Mouse (Mus musculus) bone marrow macrophage, adult 2 months (primary cell): ENCODE results near the gene Commd1. TPM values are rescaled to one million over a fixed set of nuclear protein-coding genes. Genes with fewer than 3 reads are reported as not detected.

Experiments used
- H3K27ac ChIP-seq: 2 replicates; pipeline ENCODE4 v1.5.1; 2012; ENCODE audit warnings: low read depth, low read length; ENCODE audit not compliant: insufficient read depth
- H3K4me1 ChIP-seq: 2 replicates; pipeline ENCODE4 v1.6.1; 2012; ENCODE audit warnings: low read length; ENCODE audit not compliant: control insufficient read depth, insufficient read depth
- H3K4me3 ChIP-seq: 2 replicates; pipeline ENCODE4 v1.5.1; 2012; ENCODE audit warnings: mild to moderate bottlenecking, low read length, moderate library complexity; ENCODE audit not compliant: insufficient read depth
- CTCF ChIP-seq: IDR thresholded peaks from 2 replicates; pipeline ENCODE4 v1.5.1; 2012; ENCODE audit warnings: low read depth, mild to moderate bottlenecking, low read length, moderate library complexity
- POLR2A ChIP-seq: IDR thresholded peaks from 2 replicates; pipeline ENCODE4 v1.6.1; 2012; ENCODE audit warnings: mild to moderate bottlenecking, low read depth, low read length, borderline replicate concordance
- polyA plus RNA-seq: library from polyadenylated mRNA; stranded (reverse); fragments of >200 nt; gene quantifications from 2 replicates; pipeline ENCODE4 v1.2.4, GENCODE M21; 2012; ENCODE audit not compliant: missing spikeins, insufficient read depth, insufficient read length

Commd1 gene
- polyA plus RNA-seq, 1 experiment: 72.7 TPM

DNA sequence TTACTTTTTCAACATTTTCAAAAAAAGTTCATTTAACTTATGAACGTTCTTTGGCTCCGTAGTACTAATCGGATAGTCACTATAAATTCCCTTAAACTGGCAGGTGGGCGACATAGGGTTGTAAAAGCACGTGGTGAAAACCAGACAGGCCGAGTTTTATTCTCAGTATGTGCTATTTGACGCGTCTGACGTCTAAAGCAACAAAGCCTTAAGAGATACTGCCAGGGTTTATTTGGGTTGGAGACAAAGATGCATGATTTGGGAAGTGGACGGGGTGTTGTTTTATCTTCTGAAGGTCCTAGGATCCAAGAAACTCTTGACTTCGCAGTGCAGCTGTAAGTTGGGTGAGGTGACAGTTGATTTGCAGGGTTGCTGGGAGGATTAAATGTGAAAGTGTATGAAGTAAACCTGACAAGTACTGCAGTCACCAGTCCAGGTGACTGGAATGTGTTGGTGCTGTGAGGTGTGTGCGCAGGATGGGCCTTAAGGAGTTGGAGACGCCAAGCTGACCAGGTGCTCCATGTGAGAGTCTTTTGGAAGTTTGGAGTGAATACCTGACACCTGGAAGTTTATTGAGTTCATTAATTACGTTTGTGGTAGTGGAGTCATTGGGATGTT is 9.1 kb upstream of the Commd1 start:
- TF ChIP-seq POLR2A (no peak), CTCF (no peak)
- peaks cover 4% of the 10 kb centered on the region for H3K4me1 ChIP-seq
- H3K27ac ChIP-seq: no peak overlapping the region; the same call in 1 of the 2 replicates
- peak overlapping the region; percentile 73 for H3K4me3 ChIP-seq

DNA sequence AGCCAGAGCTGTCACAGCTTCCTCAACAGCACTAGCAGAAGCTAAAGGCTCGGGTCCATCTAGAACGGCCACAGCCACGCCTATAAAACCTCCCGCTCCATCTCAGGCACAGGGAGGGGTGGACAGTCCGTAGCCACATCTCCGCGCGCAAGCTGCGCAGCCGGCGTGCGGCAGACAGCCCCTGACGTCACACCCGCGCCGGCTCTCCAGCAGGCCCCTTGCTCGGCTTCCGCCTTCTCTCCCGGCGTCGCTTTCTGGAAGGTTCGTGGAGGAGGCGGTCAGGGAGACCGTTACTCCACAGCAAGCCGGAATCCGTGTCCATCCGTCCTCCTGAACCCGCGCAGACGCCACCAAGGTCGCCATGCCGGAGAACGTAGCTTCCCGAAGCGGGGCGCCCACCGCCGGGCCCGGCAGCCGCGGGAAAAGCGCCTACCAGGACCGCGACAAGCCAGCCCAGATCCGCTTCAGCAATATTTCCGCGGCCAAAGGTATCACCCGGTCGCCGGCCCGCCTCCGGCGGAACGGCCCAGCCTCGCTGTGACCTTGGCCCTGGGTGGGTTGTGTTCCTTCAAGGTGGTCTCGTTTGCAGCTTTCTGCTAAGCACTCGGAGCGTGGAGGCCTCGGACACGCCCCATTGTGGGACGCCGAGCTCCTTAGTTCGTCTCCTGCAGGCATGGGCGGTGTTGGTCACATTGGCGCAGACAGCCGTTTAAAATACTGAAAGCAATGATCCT is 8.4 kb upstream of the Commd1 start, which contains the start of gene Cct4:
Gene Cct4 (plus strand): TSS at position 127 of the 734 bp plus-strand sequence.
- peaks cover 4% of the 10 kb centered on the region for H3K4me1 ChIP-seq
- peak within 1 kb of the TSS; percentile 69 for H3K27ac ChIP-seq
- H3K4me3 ChIP-seq: peak within 1 kb of the TSS; percentile 73
- TF ChIP-seq CTCF: no peak
- 0 out of 2 replicates have a peak, but pooled peaks have one; percentile 45 for TF ChIP-seq POLR2A

DNA sequence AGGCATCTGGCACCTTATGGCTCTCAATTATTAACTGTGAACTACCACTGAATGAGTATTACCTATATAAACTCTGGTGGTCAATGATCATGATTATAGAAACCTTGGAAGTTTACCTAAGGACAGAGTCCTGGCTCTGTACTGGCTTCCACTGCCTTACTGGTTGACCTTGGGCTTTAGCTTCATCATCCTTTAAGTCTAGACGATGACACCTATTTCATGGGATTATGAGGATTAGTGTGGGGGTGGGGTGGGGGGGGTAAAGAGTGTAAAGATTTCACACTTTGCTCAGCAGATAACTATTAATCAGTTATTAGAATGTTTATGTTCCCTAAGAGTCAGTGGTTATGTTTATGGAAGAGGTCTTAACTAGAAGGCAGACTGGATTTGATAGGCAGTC is 7.6 kb upstream of the Commd1 start:
- H3K4me1 ChIP-seq: peaks cover 4% of the 10 kb centered on the region
- no peak for TF ChIP-seq CTCF
- TF ChIP-seq POLR2A: no peak
- peak overlapping the region; percentile 73 for H3K4me3 ChIP-seq
- peak overlapping the region; percentile 45; the same call in 1 of the 2 replicates for H3K27ac ChIP-seq

DNA sequence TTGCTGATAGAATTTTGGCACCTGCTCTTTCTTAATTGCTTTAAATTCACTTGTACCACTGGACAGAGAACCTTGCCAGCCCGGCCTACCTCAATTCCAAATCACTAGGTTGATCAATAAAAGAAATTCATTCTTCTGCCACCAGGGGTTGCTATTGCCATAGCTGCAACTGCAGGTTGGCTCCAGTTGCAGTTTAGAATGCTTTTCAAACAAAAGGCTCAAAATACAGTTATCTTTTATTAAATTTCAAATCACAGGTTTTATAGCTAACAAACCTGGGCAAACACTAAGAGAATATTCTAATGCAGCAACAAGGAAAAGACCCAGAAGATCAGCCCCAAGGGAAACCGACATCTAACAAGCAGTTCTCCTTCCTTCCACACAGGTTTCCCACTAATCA is 5.2 kb upstream of the Commd1 start:
- TF ChIP-seq POLR2A: no peak
- Histone ChIP-seq H3K4me1 (peaks cover 4% of the 10 kb centered on the region), H3K27ac (no peak overlapping the region), H3K4me3 (no peak overlapping the region)

DNA sequence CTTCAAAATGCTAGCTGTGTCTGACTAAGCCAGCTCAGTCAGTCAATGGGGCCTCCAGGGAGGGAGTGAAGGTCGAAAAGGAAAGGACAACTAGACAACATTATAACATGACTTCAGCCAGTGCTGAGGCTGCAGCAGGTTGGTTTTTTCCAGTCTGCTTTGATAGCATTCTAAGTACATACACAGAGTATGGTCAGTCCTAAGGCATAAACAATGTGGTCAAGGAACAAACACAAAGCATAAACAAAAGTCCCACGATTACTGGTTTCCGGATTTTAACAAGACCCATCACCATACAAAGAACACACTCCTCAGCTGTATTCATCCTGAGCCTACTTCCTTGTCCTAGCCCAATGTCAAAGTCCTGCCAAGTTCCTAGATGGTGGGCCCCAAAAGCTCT is 3.3 kb upstream of the Commd1 start:
- 0 out of 2 replicates have a peak, but pooled peaks cover 3% of the 10 kb centered on the region for H3K4me1 ChIP-seq
- H3K4me3 ChIP-seq: no peak overlapping the region
- TF ChIP-seq POLR2A (no peak), CTCF (no peak)
- H3K27ac ChIP-seq: no peak overlapping the region

DNA sequence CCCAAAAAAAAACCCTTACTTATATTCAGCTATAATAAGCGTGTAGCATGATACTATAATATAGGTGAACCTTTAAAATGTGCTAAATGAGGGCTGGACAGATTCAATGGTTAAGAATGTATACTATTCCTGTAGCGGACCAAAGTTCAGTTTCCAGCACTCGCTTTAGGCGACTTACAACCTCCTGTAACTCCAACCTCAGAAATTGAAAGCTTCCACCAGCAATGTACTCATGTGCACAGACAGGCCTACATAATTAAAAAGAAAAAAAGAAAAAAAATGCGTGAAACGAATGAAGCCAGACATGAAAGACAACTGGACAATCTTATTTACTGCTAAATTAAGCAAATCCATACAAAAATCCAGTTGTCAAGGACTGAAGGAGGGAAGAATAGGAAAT is 664 bp upstream of the Commd1 start:
- TF ChIP-seq POLR2A: no peak
- no peak for TF ChIP-seq CTCF
- Histone ChIP-seq H3K4me1 (peaks cover 18% of the 10 kb centered on the region), H3K4me3 (no peak overlapping the region), H3K27ac (no peak overlapping the region)

DNA sequence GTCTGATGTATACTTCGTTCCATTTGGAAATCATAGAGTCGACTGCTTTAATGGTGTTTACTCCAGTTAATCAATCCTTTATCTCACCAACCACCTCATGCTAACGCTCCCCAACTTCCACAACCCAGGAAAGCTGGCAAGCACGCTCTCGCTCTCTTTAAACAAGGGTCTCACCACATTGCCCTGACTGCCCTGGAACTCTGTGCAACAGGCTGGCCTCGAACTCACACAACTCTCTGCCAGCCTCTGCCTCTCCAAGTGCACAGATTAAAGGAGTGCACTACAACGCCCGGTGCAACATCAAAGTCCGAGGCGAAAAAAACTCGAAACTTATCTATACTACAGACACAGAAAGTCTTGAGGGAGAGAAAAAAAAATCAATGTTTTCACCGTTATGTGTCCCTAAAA is 635 bp downstream of the Commd1 start:
- peak overlapping the region; percentile 86 for H3K27ac ChIP-seq
- no peak for TF ChIP-seq POLR2A
- no peak for TF ChIP-seq CTCF
- H3K4me1 ChIP-seq: peaks cover 20% of the 10 kb centered on the region
- H3K4me3 ChIP-seq: peak overlapping the region; percentile 69

DNA sequence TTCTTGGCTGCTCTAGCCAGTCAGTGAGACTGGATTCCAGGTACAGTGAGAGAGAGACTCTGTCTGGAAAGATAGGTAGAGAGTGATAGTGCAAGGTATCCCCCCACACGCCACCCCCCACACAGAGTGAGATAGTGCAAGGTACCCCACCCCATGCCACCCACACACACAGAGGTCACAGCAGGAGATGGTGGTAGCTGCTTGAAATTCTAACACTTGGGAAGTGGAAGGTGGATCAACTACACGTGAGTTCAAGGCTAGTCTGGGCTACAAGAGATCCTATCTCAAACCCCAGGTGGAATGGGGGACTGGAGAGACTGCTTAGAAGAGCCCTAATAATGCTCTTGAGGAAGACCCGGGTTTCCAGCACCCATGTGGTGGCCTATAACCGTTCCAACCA is 1.1 kb downstream of the Commd1 start:
- Histone ChIP-seq H3K4me3 (peak overlapping the region; percentile 69), H3K4me1 (peaks cover 21% of the 10 kb centered on the region), H3K27ac (peak overlapping the region; percentile 86; the same call in 1 of the 2 replicates)
- TF ChIP-seq CTCF (no peak), POLR2A (no peak)

DNA sequence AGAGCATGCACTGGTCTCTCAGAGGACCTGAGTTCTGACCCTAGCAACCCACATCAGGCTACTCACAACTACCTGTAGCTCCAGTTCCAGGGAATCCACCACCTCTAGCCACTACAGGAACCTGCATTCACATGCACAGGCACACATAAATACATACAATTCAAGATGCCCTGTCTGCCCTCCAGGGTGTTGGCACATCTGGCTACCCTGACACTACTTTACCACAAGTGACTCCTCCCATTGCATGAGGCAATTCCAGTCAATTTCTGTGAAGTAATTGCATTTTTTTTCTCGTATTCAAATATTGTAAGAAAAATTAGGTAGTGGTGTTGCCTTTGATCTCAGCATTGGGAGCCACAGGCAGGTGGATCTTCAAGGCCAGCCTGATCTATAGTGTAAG is 3.0 kb downstream of the Commd1 start:
- H3K4me3 ChIP-seq: no peak overlapping the region
- peaks cover 21% of the 10 kb centered on the region for H3K4me1 ChIP-seq
- TF ChIP-seq POLR2A (no peak), CTCF (no peak)
- no peak overlapping the region for H3K27ac ChIP-seq

DNA sequence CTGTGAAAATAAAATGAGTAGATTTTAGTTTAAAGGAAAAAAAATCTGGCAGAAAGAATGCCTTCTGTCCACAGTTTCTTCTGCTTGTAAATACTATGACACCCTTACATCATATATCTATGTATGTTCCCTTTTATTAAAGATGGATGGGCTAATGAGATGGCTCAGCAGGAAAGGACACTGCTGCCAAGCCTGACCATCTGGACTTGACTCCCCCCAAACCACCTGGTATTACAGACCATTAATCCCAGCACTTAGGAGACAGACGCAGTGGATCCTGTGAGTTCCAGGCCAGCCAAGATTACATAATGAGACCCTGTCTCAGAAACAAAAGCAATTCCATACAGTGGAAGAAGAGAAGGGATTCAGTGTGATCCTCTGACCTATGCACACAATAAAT is 3.5 kb downstream of the Commd1 start:
- H3K4me3 ChIP-seq: no peak overlapping the region
- no peak for TF ChIP-seq POLR2A
- no peak for TF ChIP-seq CTCF
- H3K27ac ChIP-seq: no peak overlapping the region
- peaks cover 21% of the 10 kb centered on the region for H3K4me1 ChIP-seq
